Mouse (Mus musculus) liver (tissue): ENCODE data around the gene 4930455H04Rik.

Experiments used
- DNase-seq: peaks from one replicate; pipeline ENCODE4 v3.0.0-alpha.2; 2020; ENCODE audit warnings: mixed read lengths

Gene 4930455H04Rik

DNA sequence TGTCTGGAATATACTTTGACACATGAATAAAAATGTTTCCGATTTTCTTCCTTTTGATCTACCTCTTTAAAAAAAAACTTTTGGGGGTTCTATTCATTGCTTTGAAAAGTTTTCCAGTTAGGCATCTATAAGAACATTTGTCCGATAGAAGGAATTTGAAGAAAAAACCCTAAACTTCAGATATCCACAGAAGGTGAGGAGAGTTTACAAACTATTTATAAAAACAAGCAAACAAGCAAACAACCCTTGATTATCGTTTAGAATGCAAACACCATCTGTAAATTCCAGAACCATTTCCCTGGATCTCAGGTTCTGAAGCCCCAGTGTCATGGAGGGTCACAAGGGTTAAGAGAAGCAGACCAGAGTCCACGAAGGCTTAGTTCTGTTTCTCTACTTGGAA, at the start of gene 4930455H04Rik:
Gene 4930455H04Rik (plus strand): TSS at position 301 of the 400 bp plus-strand sequence.
- no peak for DNase-seq

DNA sequence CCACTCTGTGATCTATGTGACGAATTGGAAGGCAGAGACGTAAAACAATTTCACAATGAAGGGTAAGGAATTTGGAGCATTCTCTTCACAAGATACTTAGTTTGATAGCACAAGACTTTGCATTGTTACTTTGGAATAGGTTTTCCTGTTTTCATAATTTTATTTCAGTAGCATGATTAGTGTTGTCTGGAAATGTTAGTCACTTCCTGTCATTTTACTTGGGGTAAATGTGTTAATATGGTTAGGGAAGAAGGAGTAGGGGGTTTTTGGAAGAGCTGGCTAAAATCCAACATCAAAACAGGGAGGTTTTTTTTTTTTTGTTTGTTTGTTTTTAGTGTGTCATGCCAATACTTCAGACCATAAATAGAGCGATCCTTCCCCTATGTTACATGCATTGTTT, 46.5 kb upstream of the 4930455H04Rik start:
- no peak for DNase-seq

DNA sequence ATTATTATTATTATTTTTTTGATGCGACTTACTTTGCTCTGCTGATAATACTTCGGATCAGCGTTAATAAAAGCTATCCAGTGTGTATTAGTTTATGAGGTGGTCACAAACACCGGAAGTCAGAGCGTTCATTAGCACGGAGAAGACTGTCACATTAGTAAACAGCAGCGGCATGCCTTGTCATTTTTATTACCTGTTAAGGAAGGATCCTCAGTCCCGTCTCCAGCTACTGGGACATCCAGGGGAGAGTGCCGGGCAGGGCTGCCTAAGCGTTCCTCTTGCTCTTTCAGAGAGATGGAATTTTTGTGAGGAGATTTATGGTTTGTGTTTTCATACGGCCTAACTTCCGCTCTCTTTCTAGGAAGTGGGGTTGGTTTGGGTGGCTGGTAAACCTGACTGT, 45.0 kb upstream of the 4930455H04Rik start:
- DNase-seq: no peak

DNA sequence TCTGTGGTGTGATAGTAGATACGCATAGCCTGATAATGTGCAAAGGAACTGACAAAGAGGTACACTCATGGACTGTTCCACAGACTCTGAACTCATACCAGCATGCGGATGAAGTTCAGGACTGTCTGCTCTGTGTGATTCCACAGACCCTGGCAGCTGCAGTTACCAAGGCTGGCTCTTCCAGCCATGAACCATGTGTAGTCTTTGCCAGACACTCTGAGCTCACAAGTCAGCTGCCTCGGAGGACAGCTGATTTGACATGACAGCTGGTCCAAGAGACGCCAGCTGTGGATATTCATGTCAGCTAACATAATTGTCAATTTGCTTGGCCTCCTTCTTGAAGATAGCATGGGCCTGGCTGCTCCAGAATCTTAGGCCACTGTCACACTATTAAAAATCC, 39.1 kb upstream of the 4930455H04Rik start:
- no peak for DNase-seq

GRCm38 (mm10) chr3:116933158-116933557, 34.9 kb upstream of the 4930455H04Rik start:
- DNase-seq: no peak

DNA sequence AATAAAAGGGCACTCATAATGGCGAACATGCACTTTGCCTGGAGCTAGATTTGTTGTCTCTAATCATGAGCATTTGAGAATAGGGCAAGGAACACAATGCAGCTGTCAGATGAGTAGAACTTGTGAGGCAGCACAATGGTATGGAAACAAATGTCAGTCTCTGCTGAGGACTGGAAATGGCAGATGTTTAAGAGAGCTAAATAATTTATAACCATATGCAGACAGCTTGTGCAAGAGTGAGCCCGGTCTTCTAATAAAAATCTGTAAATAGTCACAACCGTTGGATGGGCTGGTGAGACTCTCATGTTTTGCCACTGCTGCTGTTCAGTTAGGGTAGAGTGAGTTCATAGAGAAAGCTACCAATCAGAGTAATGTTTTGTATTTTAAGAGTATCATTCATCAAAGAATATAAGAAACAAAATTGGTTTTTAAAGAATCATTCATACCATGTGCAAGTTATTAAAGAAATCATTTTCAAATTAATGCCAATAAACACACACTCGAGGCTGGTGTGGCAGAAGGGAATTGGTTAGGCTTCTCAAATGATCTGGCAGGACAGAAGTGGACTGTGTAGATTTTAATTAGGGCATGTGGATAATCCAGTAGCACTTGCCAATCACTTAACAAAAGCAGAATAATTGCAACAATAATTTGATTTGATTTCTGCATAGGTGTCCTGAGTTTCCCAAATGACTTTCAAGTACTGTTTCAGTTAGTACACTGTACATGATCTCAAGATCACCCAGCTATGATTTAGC, 31.0 kb upstream of the 4930455H04Rik start:
- DNase-seq: no peak

DNA sequence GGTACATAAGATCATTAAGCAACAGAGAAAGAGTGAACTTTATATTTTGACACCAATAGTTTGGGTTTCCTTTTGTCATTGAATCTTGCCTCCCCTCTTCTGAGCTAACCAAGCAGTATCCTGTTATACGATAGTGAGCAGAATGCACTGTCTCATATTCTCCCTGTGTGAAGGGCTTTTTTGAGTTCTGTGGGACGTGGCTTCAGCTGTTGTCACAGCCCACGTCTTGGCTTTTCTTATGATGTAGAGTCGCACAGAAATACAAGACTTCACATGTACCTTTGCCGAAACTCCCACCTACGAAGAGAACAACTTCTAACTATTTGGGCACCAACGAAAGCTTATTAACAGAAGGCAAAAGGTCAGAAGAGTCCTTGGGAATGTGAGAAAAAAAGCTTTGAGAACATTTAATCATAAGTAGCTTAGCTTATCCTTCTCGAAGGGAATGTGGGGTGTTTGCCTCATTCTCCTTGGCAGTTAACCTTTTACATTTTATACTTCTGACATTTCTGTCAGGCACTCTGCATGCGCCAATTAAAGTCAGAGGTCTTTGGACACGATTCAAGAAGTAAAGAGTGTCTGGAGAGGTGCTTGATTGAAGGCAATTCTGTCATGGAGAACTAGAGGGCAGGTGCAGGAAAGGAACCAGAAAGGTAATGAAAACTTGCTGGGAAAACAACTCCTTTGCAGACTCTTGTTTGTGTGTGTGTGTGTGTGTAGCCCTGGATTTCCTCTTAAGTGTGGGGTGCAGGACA, 27.1 kb upstream of the 4930455H04Rik start:
- no peak for DNase-seq

DNA sequence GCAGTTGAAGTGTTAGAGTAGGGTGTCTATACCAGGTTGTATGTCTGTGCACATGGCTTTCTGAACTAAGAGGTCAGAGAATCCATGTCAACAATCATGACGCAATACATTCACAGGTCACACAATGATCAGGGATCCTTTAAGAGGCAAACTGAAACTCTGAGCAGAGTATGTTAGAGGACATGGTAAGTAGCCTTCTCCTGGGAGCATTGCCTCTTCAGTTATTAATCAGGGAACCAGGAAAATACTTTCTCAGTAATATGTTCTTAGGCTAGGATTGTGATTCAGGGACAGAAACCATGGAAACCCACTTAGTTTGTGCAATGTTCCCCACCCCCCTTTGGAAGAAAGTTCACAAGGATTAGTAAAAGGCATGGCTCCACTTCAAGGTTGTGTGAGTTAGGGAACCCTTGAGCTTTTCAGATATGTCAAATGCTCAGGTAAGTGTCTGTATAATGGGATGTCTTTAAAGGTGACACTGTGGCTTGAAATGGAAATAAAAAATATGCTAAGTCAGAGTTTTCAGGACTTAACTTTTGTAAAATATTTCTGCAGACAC, 26.4 kb upstream of the 4930455H04Rik start:
- DNase-seq: no peak

DNA sequence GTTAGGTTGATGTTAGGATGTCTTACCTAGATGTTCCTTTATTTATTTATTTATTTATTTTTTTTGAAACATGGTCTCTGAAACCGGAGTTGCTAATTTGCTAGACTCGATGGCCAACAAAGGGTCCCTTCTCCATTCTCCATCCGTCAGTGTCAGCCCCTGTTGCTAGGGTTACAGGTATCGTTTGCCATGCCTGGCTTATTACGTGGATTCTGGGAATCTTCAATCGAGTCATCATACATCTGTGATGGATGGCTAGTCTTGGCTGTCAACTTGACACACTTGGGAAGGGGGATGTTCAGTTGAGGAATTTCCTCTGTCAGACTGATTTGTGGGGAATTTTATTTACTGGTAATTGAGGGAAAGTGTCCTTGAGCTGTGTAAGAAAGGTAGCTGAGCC, 25.3 kb upstream of the 4930455H04Rik start:
- DNase-seq: no peak

DNA sequence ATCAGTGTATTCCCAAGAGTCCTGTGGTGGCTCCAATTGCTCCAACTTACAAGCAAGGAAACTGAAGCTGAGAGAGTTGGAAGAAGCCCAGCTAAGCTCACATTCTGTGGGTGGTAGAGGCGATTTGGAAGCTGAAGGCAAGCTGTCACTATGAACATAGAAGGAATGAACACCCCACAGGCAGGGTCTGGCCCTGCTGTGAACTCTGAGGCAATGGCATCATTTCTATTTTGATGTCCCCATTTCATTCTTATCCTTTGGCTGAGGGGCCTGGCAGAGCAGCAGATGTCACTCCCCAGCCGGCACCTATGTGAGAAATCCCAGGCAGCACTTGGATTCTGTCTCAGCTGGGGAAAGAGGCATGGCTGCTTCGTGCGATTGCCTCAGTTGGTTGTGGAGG, 24.6 kb upstream of the 4930455H04Rik start:
- no peak for DNase-seq

GRCm38 (mm10) chr3:116946476-116946875, 21.6 kb upstream of the 4930455H04Rik start:
- DNase-seq: no peak

GRCm38 (mm10) chr3:116950665-116951115, 17.4 kb upstream of the 4930455H04Rik start:
- DNase-seq: no peak

- no peak for DNase-seq
These were observed 16.6 kb upstream of the 4930455H04Rik start for GRCm38 (mm10) chr3:116951489-116951888.

DNA sequence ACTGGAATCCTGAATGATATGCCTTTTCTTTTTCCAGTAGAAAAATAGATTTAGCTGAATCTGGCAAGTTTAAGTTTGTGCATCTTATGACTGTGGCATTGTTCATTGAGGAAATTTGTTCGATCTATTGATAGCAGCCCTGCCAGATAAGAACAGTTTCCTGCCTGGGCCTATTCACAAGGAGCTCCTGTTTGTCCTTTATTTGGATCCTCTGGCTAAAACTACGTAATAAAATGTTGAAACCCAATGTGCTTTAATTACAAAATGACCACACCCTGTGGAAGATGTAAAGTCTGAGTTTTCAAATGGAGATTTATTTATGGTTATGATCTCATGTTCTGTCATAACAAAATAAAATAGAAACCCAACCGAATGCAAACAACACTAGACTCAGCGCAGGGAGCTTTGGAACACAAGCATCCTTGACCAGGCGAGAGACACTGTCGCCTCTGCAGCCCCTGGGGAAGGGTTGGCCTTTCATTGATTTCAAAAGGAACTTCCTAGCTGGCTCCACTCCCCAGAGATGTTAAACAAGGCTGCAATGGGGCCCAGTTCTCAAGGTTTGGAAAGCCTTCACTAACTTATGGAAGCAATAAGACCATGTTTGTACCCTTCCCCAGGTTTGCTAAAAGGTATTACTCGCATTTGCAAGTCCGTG, 15.7 kb upstream of the 4930455H04Rik start:
- no peak for DNase-seq

DNA sequence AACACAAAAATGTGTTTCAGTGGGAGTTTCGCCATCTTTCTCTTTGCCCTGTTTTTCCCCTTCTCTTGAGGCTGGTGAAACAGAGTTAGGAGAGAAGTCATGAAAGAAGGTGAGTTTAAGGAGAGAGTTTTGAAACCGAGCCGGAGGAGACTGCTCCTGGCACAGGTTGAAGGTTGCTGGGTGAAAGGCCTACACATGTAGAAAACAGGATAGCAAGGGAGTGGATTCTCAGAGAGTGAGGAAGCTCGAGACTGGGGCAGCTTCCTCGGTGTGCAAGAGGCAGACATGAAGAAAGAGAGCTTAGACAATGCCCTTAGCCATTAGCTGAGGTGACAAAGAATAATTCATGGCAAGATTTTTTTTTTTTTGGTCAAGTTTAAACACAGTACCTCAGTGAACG, 14.7 kb upstream of the 4930455H04Rik start:
- DNase-seq: no peak

GRCm38 (mm10) chr3:116955061-116955460, 13.0 kb upstream of the 4930455H04Rik start:
- no peak for DNase-seq

GRCm38 (mm10) chr3:116960414-116960813, 7.7 kb upstream of the 4930455H04Rik start:
- no peak for DNase-seq

DNA sequence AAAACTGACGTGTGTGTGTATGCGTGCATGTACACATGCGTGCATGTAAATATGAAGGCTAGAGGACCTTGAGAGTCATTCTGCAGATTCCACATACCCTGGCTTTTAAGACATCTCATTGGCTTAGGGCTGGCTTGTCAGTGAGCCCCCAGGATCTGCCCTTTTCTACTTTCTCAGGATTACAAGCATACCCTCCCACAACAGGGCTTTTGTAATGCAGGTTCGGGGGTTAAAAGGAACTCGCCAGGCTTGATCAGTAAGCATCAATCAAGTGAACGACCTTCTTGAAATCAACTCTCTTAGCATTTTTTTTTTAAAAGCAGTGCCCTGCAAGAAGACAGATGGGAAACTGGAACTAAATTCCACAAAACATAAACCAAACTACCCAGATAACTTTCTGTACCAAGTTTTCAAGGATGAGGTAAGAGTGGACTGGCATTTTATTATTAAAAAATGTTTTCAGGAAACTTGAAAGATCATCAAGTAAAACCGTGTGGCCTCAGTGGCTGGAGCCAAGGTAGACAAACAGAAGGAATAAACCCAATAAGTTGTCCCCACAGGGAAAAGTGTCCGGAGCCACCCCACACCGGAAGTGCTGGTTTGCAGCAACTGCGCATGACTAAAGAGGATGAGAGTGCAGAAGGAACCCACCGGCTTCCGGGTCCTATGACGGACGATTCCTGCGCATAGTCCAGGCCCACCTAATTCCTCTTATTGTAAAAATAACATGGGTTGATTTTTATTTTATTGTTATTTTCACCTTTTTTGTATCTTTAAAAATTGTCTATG, 6.5 kb upstream of the 4930455H04Rik start:
- no peak for DNase-seq

DNA sequence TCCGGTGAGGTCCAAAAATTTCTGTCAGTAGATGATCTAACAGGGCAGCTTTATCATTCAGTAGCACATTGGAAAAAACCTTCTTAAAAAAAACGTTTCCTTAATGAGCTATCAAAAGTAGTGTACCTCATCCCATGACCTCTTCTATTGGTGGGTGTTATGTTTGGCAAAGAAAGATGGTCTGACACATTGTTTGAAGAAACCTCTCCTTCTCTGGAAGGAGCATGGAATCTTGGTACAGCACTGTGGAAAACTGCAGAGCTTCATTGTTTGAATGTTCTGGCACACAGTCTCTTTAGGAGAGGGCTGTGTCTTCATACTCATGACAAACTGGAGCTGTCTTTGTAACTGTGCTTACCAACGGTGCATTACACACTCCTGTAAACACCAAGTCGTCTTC, 4.9 kb upstream of the 4930455H04Rik start:
- DNase-seq: no peak

DNA sequence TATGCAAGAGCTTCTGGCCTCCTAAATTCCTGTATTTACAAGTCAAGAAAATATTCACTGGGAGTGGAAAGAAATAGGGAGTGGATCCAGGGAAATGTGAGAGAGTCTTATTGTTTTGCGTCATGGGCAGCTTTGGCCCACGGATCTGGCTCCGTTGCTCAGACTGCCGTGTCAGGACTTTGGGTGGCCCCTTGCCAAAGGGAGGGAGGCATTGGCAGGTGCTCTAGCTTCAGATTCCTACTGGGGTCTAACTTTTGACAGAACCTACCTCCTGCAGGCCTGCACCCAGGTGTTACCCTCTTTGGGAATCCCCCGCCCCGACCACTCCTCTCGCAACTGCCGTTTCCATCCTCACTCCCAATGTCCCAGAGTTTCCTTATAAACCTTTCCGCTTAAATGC, 3.6 kb upstream of the 4930455H04Rik start:
- DNase-seq: no peak

DNA sequence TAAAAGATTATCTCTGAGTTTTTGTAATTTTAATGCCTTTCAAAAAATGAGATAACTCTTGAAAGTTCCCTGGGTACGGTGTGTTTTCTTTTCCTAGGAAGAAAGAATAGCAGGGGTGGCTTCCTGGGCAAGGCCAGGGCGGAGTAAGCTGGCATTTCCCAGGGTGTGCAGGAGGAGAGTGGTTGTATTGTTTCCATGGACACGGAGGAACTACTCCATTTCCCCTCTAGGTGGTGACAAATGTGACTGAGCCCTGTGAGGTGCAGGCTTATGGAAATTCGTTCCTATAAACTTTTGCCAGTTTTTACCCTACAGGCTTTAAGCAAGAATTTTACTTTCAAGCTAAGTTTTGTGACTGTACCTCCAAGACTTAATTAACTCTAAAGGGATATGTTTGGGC, 1.8 kb upstream of the 4930455H04Rik start:
- DNase-seq: no peak

DNA sequence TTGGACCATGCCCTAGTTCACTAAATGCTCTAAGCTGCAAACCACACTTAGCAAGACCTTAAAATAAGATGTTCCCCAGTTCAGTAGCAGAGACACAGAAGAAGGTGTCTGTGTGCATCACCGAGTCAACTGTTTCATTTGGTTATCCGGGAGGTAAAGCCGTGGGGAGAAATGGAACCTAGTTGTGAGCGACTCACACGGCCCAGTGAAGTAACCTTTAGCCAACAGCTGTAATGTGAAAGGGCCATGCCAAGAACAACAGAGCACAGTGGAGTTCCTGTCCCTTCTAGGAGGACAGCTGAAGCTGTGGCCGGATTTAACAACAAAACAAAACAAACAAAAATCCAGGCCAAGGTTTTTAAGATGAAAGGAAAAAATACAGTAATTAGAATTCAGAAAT, 1.3 kb upstream of the 4930455H04Rik start:
- no peak for DNase-seq

DNA sequence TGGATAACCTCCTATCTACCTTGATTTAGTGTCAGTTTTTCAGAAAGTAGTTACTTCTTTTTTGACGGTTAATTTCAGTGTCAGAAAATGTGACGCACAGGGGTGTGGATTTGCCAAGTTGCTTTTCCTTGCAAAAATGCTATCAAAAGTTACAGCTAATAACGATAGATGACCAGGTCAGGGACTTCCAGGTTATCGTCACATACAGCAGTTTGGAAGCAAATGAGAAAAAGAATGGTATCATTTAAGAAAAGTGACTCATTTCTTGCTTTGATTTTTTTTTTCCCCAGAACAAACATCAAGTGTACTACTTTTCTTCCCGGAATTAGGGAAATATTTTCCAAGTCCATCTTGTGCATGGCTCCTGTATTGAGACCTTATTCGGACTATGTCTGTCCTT, 631 bp upstream of the 4930455H04Rik start:
- no peak for DNase-seq
